Comparison of ENCODE assay signal across 8 mouse cellular contexts in the genomic region with DNA sequence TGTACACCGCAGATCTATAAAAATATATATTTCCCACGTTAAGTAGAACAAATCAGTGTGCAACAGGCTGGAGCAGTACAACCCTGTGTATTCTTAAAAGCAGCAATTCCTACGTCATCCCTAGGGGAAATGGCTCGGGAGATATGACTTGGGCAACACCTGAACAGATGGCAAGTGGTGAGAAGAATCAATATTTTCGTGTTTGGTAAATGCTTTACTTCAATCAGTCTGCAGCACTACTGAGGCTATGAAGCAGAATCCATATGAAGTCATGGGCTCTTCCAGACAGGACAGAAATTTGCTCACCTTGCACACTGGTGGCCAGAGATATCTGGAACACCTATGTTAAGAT. TPM values are rescaled to one million over a fixed set of nuclear protein-coding genes. Genes with fewer than 3 reads are reported as not detected.
DNase-seq lines count a peak whose midpoint lies in the region; ATAC-seq lines count a peak whose summit lies in the region.

No protein-coding gene starts in this region.

- no peaks in the 10 kb centered on the region for H3K9me3 ChIP-seq in kidney, embryonic 16.5 days (ENCODE audit: low read length)
- H3K9me3 ChIP-seq in embryonic facial prominence, embryonic 10.5 days = no peaks in the 10 kb centered on the region
- H3K9me3 ChIP-seq in hindbrain, embryonic 16.5 days (ENCODE audit: control insufficient read depth, low read length) = no peaks in the 10 kb centered on the region
- no peaks in the 10 kb centered on the region for H3K9me3 ChIP-seq in midbrain, embryonic 15.5 days

- peak overlapping the region; percentile 79 for H3K9ac ChIP-seq in kidney, embryonic 16.5 days (replicated peaks; ENCODE audit: low read length)
- H3K9ac ChIP-seq in hindbrain, embryonic 16.5 days (ENCODE audit: low read depth, low read length) = peak overlapping the region; percentile 75
- peak overlapping the region; percentile 48 for H3K9ac ChIP-seq in midbrain, embryonic 15.5 days

- DNase-seq in kidney, postnatal 25 days = no peak
- DNase-seq in embryonic facial prominence, embryonic 10.5 days (ENCODE audit: low spot score) = no peak
- DNase-seq in right cerebral cortex, postnatal 4 days = no peak
- no peak for DNase-seq in MN1 (ENCODE audit: low spot score)
- no peak for DNase-seq in spleen, postnatal 14 days (ENCODE audit: low spot score in 2 of 2)

- no peaks in the 10 kb centered on the region for H3K27me3 ChIP-seq in kidney, embryonic 16.5 days (ENCODE audit: insufficient read depth, low read length)
- peaks cover 12% of the 10 kb centered on the region; the same call in 1 of the 2 replicates for H3K27me3 ChIP-seq in embryonic facial prominence, embryonic 10.5 days (replicated peaks; ENCODE audit: low read depth, poor library complexity, severe bottlenecking)
- H3K27me3 ChIP-seq in hindbrain, embryonic 16.5 days (replicated peaks; ENCODE audit: control insufficient read depth, insufficient read depth, low read length) = no peaks in the 10 kb centered on the region
- no peaks in the 10 kb centered on the region; the same call in 1 of the 2 replicates for H3K27me3 ChIP-seq in midbrain, embryonic 15.5 days (replicated peaks)

- H3K4me2 ChIP-seq in kidney, embryonic 16.5 days (replicated peaks; ENCODE audit: low read depth, low read length) = peak overlapping the region; percentile 65
- peak overlapping the region; percentile 98 for H3K4me2 ChIP-seq in hindbrain, embryonic 16.5 days (ENCODE audit: low read length)
- peak overlapping the region; percentile 97 for H3K4me2 ChIP-seq in midbrain, embryonic 15.5 days

- H3K27ac ChIP-seq in kidney, embryonic 16.5 days (ENCODE audit: low read length) = peak overlapping the region; percentile 90
- peak overlapping the region; percentile 78 for H3K27ac ChIP-seq in embryonic facial prominence, embryonic 10.5 days (replicated peaks)
- H3K27ac ChIP-seq in hindbrain, embryonic 16.5 days (ENCODE audit: low read depth, low read length) = no peak overlapping the region; the same call in 1 of the 2 replicates
- H3K27ac ChIP-seq in midbrain, embryonic 15.5 days = no peak overlapping the region

- peaks cover 19% of the 10 kb centered on the region for H3K4me1 ChIP-seq in kidney, embryonic 16.5 days (ENCODE audit: insufficient read depth, low read length)
- peaks cover 22% of the 10 kb centered on the region for H3K4me1 ChIP-seq in embryonic facial prominence, embryonic 10.5 days
- H3K4me1 ChIP-seq in hindbrain, embryonic 16.5 days (ENCODE audit: control insufficient read depth, insufficient read depth, low read depth, low read length) = peaks cover 10% of the 10 kb centered on the region; the same call in 1 of the 2 replicates
- H3K4me1 ChIP-seq in midbrain, embryonic 15.5 days = peaks cover 13% of the 10 kb centered on the region

- WGBS in kidney, embryonic 16.5 days = 6% methylated on average over 5 of the region's 5 CpGs
- 15% methylated on average over 5 of the region's 5 CpGs for WGBS in embryonic facial prominence, embryonic 10.5 days
- WGBS in hindbrain, embryonic 16.5 days = 9% methylated on average over 5 of the region's 5 CpGs
- WGBS in midbrain, embryonic 15.5 days = 11% methylated on average over 5 of the region's 5 CpGs

- H3K4me3 ChIP-seq in kidney, embryonic 16.5 days (ENCODE audit: low read length) = peak overlapping the region; percentile 66
- peak overlapping the region; percentile 81 for H3K4me3 ChIP-seq in embryonic facial prominence, embryonic 10.5 days
- H3K4me3 ChIP-seq in hindbrain, embryonic 16.5 days (ENCODE audit: low read length) = peak overlapping the region; percentile 83
- peak overlapping the region; percentile 61 for H3K4me3 ChIP-seq in midbrain, embryonic 15.5 days

- H3K36me3 ChIP-seq in kidney, embryonic 16.5 days (ENCODE audit: insufficient read depth, low read length) = no peaks in the 10 kb centered on the region
- H3K36me3 ChIP-seq in embryonic facial prominence, embryonic 10.5 days (replicated peaks) = no peaks in the 10 kb centered on the region
- H3K36me3 ChIP-seq in hindbrain, embryonic 16.5 days (ENCODE audit: control insufficient read depth, insufficient read depth, low read length) = no peaks in the 10 kb centered on the region
- no peaks in the 10 kb centered on the region for H3K36me3 ChIP-seq in midbrain, embryonic 15.5 days (replicated peaks)

- no peak; the same call in 1 of the 2 replicates for ATAC-seq in kidney, embryonic 16.5 days (ENCODE audit: low FRiP score, low TSS enrichment)
- ATAC-seq in hindbrain, embryonic 16.5 days = no peak; the same call in none of the 2 replicates
- ATAC-seq in midbrain, embryonic 15.5 days (replicated peaks) = no peak; the same call in 1 of the 2 replicates

RNA-seq across cellular contexts. Expression of gene Sft2d2, which starts 0.4 kb away (rescaled TPM):
- polyA plus RNA-seq in kidney, embryonic 16.5 days (2015; fragmentation: Nextera tagmentation; extraction: Ambion mirVana) = 29.7 and 29.9 TPM in 2 replicates
- 11.8 and 12.1 TPM in 2 replicates for polyA plus RNA-seq in embryonic facial prominence, embryonic 10.5 days (2016; fragmentation: Nextera tagmentation; extraction: Ambion mirVana)
- polyA plus RNA-seq in hindbrain, embryonic 16.5 days (2015; fragmentation: Nextera tagmentation; extraction: Ambion mirVana) = 5.8 and 7.9 TPM in 2 replicates
- polyA plus RNA-seq in midbrain, embryonic 15.5 days (2015; fragmentation: Nextera tagmentation; extraction: Ambion mirVana) = 5.4 and 5.9 TPM in 2 replicates

RNA-seq across cellular contexts. Expression of gene Tbx19, which starts 34.1 kb away (rescaled TPM):
- polyA plus RNA-seq in kidney, embryonic 16.5 days (2015; fragmentation: Nextera tagmentation; extraction: Ambion mirVana) = not detected in 2 replicates
- polyA plus RNA-seq in embryonic facial prominence, embryonic 10.5 days (2016; fragmentation: Nextera tagmentation; extraction: Ambion mirVana) = not detected in 2 replicates
- polyA plus RNA-seq in hindbrain, embryonic 16.5 days (2015; fragmentation: Nextera tagmentation; extraction: Ambion mirVana) = not detected in 2 replicates
- 0.08 TPM in 1 of 2 replicates, not detected in the other for polyA plus RNA-seq in midbrain, embryonic 15.5 days (2015; fragmentation: Nextera tagmentation; extraction: Ambion mirVana)

RNA-seq across cellular contexts. Expression of gene Tiprl, which starts 42.2 kb away (rescaled TPM):
- polyA plus RNA-seq in kidney, embryonic 16.5 days (2015; fragmentation: Nextera tagmentation; extraction: Ambion mirVana) = 112 and 115 TPM in 2 replicates
- 94.8 and 105 TPM in 2 replicates for polyA plus RNA-seq in embryonic facial prominence, embryonic 10.5 days (2016; fragmentation: Nextera tagmentation; extraction: Ambion mirVana)
- 145 and 147 TPM in 2 replicates for polyA plus RNA-seq in hindbrain, embryonic 16.5 days (2015; fragmentation: Nextera tagmentation; extraction: Ambion mirVana)
- 150 and 153 TPM in 2 replicates for polyA plus RNA-seq in midbrain, embryonic 15.5 days (2015; fragmentation: Nextera tagmentation; extraction: Ambion mirVana)

Comparison
In these comparisons a context has a peak if more than half of its experiments do, and no peak if none do; other contexts are left out.
1. H3K27ac ChIP-seq: peak in kidney, embryonic 16.5 days (single experiment) and embryonic facial prominence, embryonic 10.5 days (single experiment); none in hindbrain, embryonic 16.5 days (single experiment) and midbrain, embryonic 15.5 days (single experiment).
2. Peak in every context shown above with its lines, with median percentiles within 50 percentile points of each other: H3K4me2 ChIP-seq, H3K4me3 ChIP-seq and H3K9ac ChIP-seq.